Mouse (Mus musculus): ENCODE results near the gene Rpl22. TPM values are rescaled to one million over a fixed set of nuclear protein-coding genes. Genes with fewer than 3 reads are reported as not detected.

Rpl22 gene
- polyA plus RNA-seq, 1 experiment: 232 TPM

DNA sequence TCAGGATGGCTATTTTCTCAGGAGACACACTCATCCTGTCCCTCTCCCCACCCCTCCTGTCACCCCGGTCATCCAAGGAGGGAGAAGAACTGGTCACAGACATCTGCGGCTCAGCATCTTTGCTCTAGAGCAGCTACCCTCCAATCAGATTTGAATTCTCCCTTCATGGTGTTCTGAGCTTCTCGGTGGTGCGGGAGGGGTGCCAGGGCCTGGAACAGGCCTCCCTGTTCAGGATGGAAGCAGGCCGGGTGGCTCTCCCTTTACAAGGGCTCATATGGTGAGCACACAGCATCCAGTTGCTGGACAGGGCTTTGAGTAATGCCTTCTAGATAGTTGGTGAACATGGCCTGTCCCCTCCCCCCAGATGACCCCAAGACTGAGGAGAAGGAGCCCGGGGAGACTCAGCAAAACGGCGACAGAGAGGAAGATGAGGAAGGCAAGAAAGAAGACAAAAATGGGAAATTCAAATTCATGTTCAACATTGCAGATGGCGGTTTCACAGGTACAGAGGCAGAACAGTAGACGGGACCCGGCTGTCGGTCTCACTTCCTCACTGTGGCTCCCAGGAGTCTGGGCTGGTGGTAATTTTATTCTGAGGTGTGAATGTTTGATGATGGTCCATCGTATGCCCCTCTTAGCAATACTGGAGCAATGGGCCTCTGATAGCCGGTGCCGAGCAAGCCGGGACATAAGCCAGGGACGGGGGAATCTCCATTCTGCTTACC is 57.1 kb downstream of the Rpl22 start:
- no peak for DNase-seq (ENCODE audit: extremely low spot score in 1 of 2, low spot score in 1 of 2)

Other genes starting within 250 kb of the Rpl22 start
- gene Tnfrsf25, start 209.8 kb upstream of the Rpl22 start, polyA plus RNA-seq (2012; rRNA removed): 7.0 and 10.6 TPM in 2 replicates
- 1.1 and 1.3 TPM in 2 replicates for gene Espn, start 173.4 kb upstream of the Rpl22 start, polyA plus RNA-seq (2012; rRNA removed)
- not detected in 2 replicates for gene Hes2, start 166.9 kb upstream of the Rpl22 start, polyA plus RNA-seq (2012; rRNA removed)
- 304 and 344 TPM in 2 replicates for gene Acot7, start 147.6 kb upstream of the Rpl22 start, polyA plus RNA-seq (2012; rRNA removed)
- 35.4 and 43.3 TPM in 2 replicates for gene Gpr153, start 51.5 kb upstream of the Rpl22 start, polyA plus RNA-seq (2012; rRNA removed)
- 0.38 and 0.71 TPM in 2 replicates for gene Hes3, start 34.1 kb upstream of the Rpl22 start, polyA plus RNA-seq (2012; rRNA removed)
- gene Icmt, start 28.5 kb upstream of the Rpl22 start, polyA plus RNA-seq (2012; rRNA removed): 32.7 and 34.2 TPM in 2 replicates
- 20.9 and 23.3 TPM in 2 replicates for gene Rnf207, start 6.7 kb upstream of the Rpl22 start, polyA plus RNA-seq (2012; rRNA removed)
- 66.8 and 77.9 TPM in 2 replicates for gene Chd5, start 12.9 kb downstream of the Rpl22 start, polyA plus RNA-seq (2012; rRNA removed)
- gene Nphp4, start 151.0 kb downstream of the Rpl22 start, polyA plus RNA-seq (2012; rRNA removed): 13.6 and 13.8 TPM in 2 replicates
- 192 and 194 TPM in 2 replicates for gene Kcnab2, start 152.1 kb downstream of the Rpl22 start, polyA plus RNA-seq (2012; rRNA removed)

Data from frontal cortex, adult 2 months (tissue).